Mouse (Mus musculus): ENCODE results near the gene Rasal2.

DNA sequence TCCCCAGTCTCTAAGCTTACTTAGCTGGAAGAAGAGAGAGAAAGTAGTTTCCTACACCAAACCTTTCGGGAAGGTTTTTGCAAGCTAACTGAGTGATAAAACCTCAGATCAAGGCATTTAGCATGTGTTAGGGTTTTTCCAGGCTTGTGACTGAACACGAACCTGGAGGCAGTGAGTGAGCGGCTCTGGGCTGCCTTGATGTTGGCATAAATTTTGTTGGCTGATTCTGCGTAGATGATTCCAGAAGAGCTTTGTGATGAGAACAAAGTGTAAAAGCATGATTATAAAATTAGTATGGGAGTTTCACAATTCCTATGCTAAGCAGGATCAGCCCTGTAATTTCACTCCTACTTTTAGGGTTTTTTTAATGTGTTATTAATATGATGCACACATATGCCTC lies 15.2 kb upstream of the Rasal2 start:
- TF ChIP-seq POLR2AphosphoS2 (IDR thresholded peaks at IDR 0.05; ENCODE audit: low read depth, low read length) = no peak
- TF ChIP-seq CTCF (conservative IDR thresholded peaks at IDR 0.05 in 1 of 2, IDR thresholded peaks at IDR 0.05 in 1 of 2; ENCODE audit: low read depth in 2 of 2, low read length in 2 of 2) = no peak
- TF ChIP-seq POLR2A (IDR thresholded peaks at IDR 0.05; ENCODE audit: low read depth, low read length) = no peak
- no peak for TF ChIP-seq SIN3A (IDR thresholded peaks at IDR 0.05; ENCODE audit: low read length)

Data from CH12.LX (cell line).